Comparison of ENCODE assay signal across 8 mouse cellular contexts in genomic region chr6:90988648-90989317, GRCm38 (mm10). TPM values are rescaled to one million over a fixed set of nuclear protein-coding genes. Genes with fewer than 3 reads are reported as not detected.
DNase-seq lines count a peak whose midpoint lies in the region; ATAC-seq lines count a peak whose summit lies in the region.

Gene Iqsec1 (minus strand): TSS chr6:90988685.

- H3K27ac ChIP-seq in embryonic facial prominence, embryonic 10.5 days (replicated peaks): peak within 1 kb of the TSS; percentile 78
- H3K27ac ChIP-seq in intestine, embryonic 16.5 days (ENCODE audit: low read length): peak within 1 kb of the TSS; percentile 53; the same call in 1 of the 2 replicates

- H3K4me1 ChIP-seq in embryonic facial prominence, embryonic 10.5 days: peaks cover 40% of the 10 kb centered on the region
- 0 out of 2 replicates have a peak, but pooled peaks cover 10% of the 10 kb centered on the region for H3K4me1 ChIP-seq in intestine, embryonic 16.5 days (ENCODE audit: control insufficient read depth, insufficient read depth, low read length)

- WGBS in embryonic facial prominence, embryonic 10.5 days: under 1% methylated on average over 39 of the region's 39 CpGs
- 1% methylated on average over 39 of the region's 39 CpGs for WGBS in intestine, embryonic 16.5 days

- intact Hi-C loops in left cerebral cortex, postnatal 25 days (cut with DNase I): loop anchor here (5.0 kb wide), 4 partner anchors 61 to 176 kb away; no protein-coding TSS in a partner anchor

- peaks cover 41% of the 10 kb centered on the region for H3K27me3 ChIP-seq in embryonic facial prominence, embryonic 10.5 days (replicated peaks; ENCODE audit: low read depth, poor library complexity, severe bottlenecking)
- H3K27me3 ChIP-seq in intestine, embryonic 16.5 days (replicated peaks; ENCODE audit: control insufficient read depth, insufficient read depth, low read length): no peaks in the 10 kb centered on the region; the same call in 1 of the 2 replicates

- H3K9me3 ChIP-seq in embryonic facial prominence, embryonic 10.5 days: peaks cover 4% of the 10 kb centered on the region; the same call in 1 of the 2 replicates
- H3K9me3 ChIP-seq in intestine, embryonic 16.5 days (ENCODE audit: control insufficient read depth, low read length): no peaks in the 10 kb centered on the region; the same call in 1 of the 2 replicates

- peak within 1 kb of the TSS; percentile 98 for H3K4me2 ChIP-seq in intestine, embryonic 16.5 days (ENCODE audit: low read depth, low read length)

- H3K36me3 ChIP-seq in embryonic facial prominence, embryonic 10.5 days (replicated peaks): no peaks in the 10 kb centered on the region
- no peaks in the 10 kb centered on the region for H3K36me3 ChIP-seq in intestine, embryonic 16.5 days (ENCODE audit: control insufficient read depth, insufficient read depth, low read length)

- peak; percentile 94 for ATAC-seq in intestine, embryonic 16.5 days

- H3K9ac ChIP-seq in intestine, embryonic 16.5 days (ENCODE audit: low read depth, low read length): peak within 1 kb of the TSS; percentile 75

- peak; percentile 91 for DNase-seq in adrenal gland, postnatal 14 days
- DNase-seq in embryonic facial prominence, embryonic 10.5 days (ENCODE audit: low spot score): peak; percentile 99
- DNase-seq in gonadal fat pad, adult 2 months (ENCODE audit: low read depth): no peak
- peak; percentile 84 to 92 for DNase-seq in left cerebral cortex, postnatal 25 days (ENCODE audit: low spot score in 2 of 2)
- DNase-seq in mesoderm, embryonic 11.5 days (ENCODE audit: low read depth, low spot score): peak; percentile 98
- DNase-seq in right cerebral cortex, postnatal 25 days: peak; percentile 82
- peak; percentile 79 to 87 for DNase-seq in urinary bladder, postnatal 36 days (ENCODE audit: low spot score in 2 of 2)

- H3K4me3 ChIP-seq in embryonic facial prominence, embryonic 10.5 days: peak within 1 kb of the TSS; percentile 74
- H3K4me3 ChIP-seq in intestine, embryonic 16.5 days (ENCODE audit: low read length): peak within 1 kb of the TSS; percentile 72

RNA-seq across cellular contexts. Expression of gene Iqsec1, which starts in this region (rescaled TPM):
- 86.8 and 88.7 TPM in 2 replicates for total RNA-seq in adrenal gland, postnatal 14 days (2021)
- 6.6 and 8.0 TPM in 2 replicates for polyA plus RNA-seq in embryonic facial prominence, embryonic 10.5 days (2016; fragmentation: Nextera tagmentation; extraction: Ambion mirVana)
- 80.0 and 108 TPM in 2 replicates for polyA plus RNA-seq in gonadal fat pad, adult 2 months (2012; rRNA removed)
- 6.4 and 7.3 TPM in 2 replicates for polyA plus RNA-seq in intestine, embryonic 16.5 days (2015; fragmentation: Nextera tagmentation; extraction: Ambion mirVana)
- 100 to 1,000 TPM; 317 to 348 TPM for total RNA-seq in left cerebral cortex, postnatal 25 days (2021)
